Comparison of ENCODE assay signal across 8 mouse cellular contexts in genomic region chr5:115327610-115328548, GRCm38 (mm10). TPM values are rescaled to one million over a fixed set of nuclear protein-coding genes. Genes with fewer than 3 reads are reported as not detected.
DNase-seq lines count a peak whose midpoint lies in the region; ATAC-seq and TF ChIP-seq lines count a peak whose summit lies in the region.

No protein-coding gene starts in this region.

- TF ChIP-seq POLR2A in bone marrow, adult 2 months (IDR thresholded peaks at IDR 0.05; ENCODE audit: borderline replicate concordance, control insufficient read depth, low read depth, low read length) = no peak

- H3K4me3 ChIP-seq in bone marrow, adult 2 months (replicated peaks; ENCODE audit: control insufficient read depth, low read depth, low read length) = peak overlapping the region; percentile 92
- H3K4me3 ChIP-seq in forebrain, embryonic 10.5 days = peak overlapping the region; percentile 99
- peak overlapping the region; percentile 94 for H3K4me3 ChIP-seq in hindbrain, embryonic 14.5 days (replicated peaks; ENCODE audit: low read length)
- peak overlapping the region; percentile 90 to 93 for H3K4me3 ChIP-seq in liver, embryonic 14.5 days (ENCODE audit: insufficient read depth in 1 of 2, low read depth in 2 of 2, low read length in 2 of 2)
- peak overlapping the region; percentile 96 for H3K4me3 ChIP-seq in neural tube, embryonic 13.5 days

- H3K9me3 ChIP-seq in forebrain, embryonic 10.5 days = no peaks in the 10 kb centered on the region
- H3K9me3 ChIP-seq in hindbrain, embryonic 14.5 days (ENCODE audit: control insufficient read depth, low read length) = no peaks in the 10 kb centered on the region
- no peaks in the 10 kb centered on the region for H3K9me3 ChIP-seq in liver, embryonic 14.5 days (ENCODE audit: control insufficient read depth, low read length)
- no peaks in the 10 kb centered on the region for H3K9me3 ChIP-seq in neural tube, embryonic 13.5 days

- H3K27ac ChIP-seq in bone marrow, adult 2 months (ENCODE audit: control insufficient read depth, insufficient read depth, low read depth, low read length, poor library complexity) = peak overlapping the region; percentile 63
- H3K27ac ChIP-seq in forebrain, embryonic 10.5 days = peak overlapping the region; percentile 98
- H3K27ac ChIP-seq in hindbrain, embryonic 14.5 days = peak overlapping the region; percentile 88
- peak overlapping the region; percentile 77 for H3K27ac ChIP-seq in liver, embryonic 14.5 days
- peak overlapping the region; percentile 92 for H3K27ac ChIP-seq in neural tube, embryonic 13.5 days (replicated peaks)

- TF ChIP-seq EP300 in liver, embryonic 14.5 days (IDR thresholded peaks at IDR 0.05; ENCODE audit: low read depth) = no peak

- 2% methylated on average over 55 of the region's 55 CpGs for WGBS in bone marrow, adult 2 months
- under 1% methylated on average over 53 of the region's 55 CpGs for WGBS in forebrain, embryonic 10.5 days
- WGBS in hindbrain, embryonic 14.5 days = under 1% methylated on average over 53 of the region's 55 CpGs
- under 1% methylated on average over 55 of the region's 55 CpGs for WGBS in liver, embryonic 14.5 days (ENCODE audit: insufficient replicate concordance)
- WGBS in neural tube, embryonic 13.5 days = under 1% methylated on average over 55 of the region's 55 CpGs

- no peaks in the 10 kb centered on the region for H3K27me3 ChIP-seq in forebrain, embryonic 10.5 days (ENCODE audit: poor library complexity, severe bottlenecking)
- no peaks in the 10 kb centered on the region for H3K27me3 ChIP-seq in hindbrain, embryonic 14.5 days (ENCODE audit: control insufficient read depth, insufficient read depth, low read length)
- H3K27me3 ChIP-seq in liver, embryonic 14.5 days (ENCODE audit: control insufficient read depth, insufficient read depth, low read length) = no peaks in the 10 kb centered on the region
- H3K27me3 ChIP-seq in neural tube, embryonic 13.5 days = no peaks in the 10 kb centered on the region

- peak; percentile 18; the same call in 1 of the 2 replicates for ATAC-seq in hindbrain, embryonic 14.5 days (ENCODE audit: low FRiP score)
- no peak for ATAC-seq in liver, embryonic 14.5 days (ENCODE audit: insufficient read depth)
- peak; percentile 9; the same call in 1 of the 2 replicates for ATAC-seq in neural tube, embryonic 13.5 days (ENCODE audit: low read depth)

- peak overlapping the region; percentile 92 for H3K4me2 ChIP-seq in hindbrain, embryonic 14.5 days (replicated peaks)
- H3K4me2 ChIP-seq in liver, embryonic 14.5 days (ENCODE audit: low read depth) = peak overlapping the region; percentile 93
- H3K4me2 ChIP-seq in neural tube, embryonic 13.5 days = peak overlapping the region; percentile 86

- DNase-seq in layer of hippocampus, adult 18-20 months (ENCODE audit: low spot score in 2 of 2) = peak; percentile 43 to 48
- no peak for DNase-seq in layer of hippocampus, adult 9-11 months
- peak; percentile 36 for DNase-seq in forebrain, embryonic 10.5 days (ENCODE audit: extremely low spot score, low spot score)
- no peak for DNase-seq in hindbrain, embryonic 14.5 days (ENCODE audit: low spot score)
- DNase-seq in liver, embryonic 14.5 days (ENCODE audit: low read depth in 3 of 3, low spot score in 3 of 3) = no peak
- peak; percentile 53 for DNase-seq in yolk sac, embryonic 10.5 days (ENCODE audit: low spot score)

- peaks cover 41% of the 10 kb centered on the region for H3K36me3 ChIP-seq in forebrain, embryonic 10.5 days (replicated peaks)
- H3K36me3 ChIP-seq in hindbrain, embryonic 14.5 days (replicated peaks; ENCODE audit: control insufficient read depth, insufficient read depth) = peaks cover 35% of the 10 kb centered on the region
- H3K36me3 ChIP-seq in liver, embryonic 14.5 days (replicated peaks; ENCODE audit: control insufficient read depth, insufficient read depth, low read depth) = peaks cover 37% of the 10 kb centered on the region
- peaks cover 30% of the 10 kb centered on the region for H3K36me3 ChIP-seq in neural tube, embryonic 13.5 days

- H3K4me1 ChIP-seq in bone marrow, adult 2 months (ENCODE audit: control insufficient read depth, insufficient read depth, low read length) = no peaks in the 10 kb centered on the region
- H3K4me1 ChIP-seq in forebrain, embryonic 10.5 days = peaks cover 39% of the 10 kb centered on the region
- peaks cover 27% of the 10 kb centered on the region for H3K4me1 ChIP-seq in hindbrain, embryonic 14.5 days (replicated peaks; ENCODE audit: control insufficient read depth, insufficient read depth, low read length)
- H3K4me1 ChIP-seq in liver, embryonic 14.5 days (replicated peaks; ENCODE audit: control insufficient read depth in 2 of 2, insufficient read depth in 2 of 2, low read length in 1 of 2) = peaks cover 23 to 29% of the 10 kb centered on the region in 2 experiments
- H3K4me1 ChIP-seq in neural tube, embryonic 13.5 days (replicated peaks) = peaks cover 31% of the 10 kb centered on the region

- TF ChIP-seq CTCF in bone marrow, adult 2 months (IDR thresholded peaks at IDR 0.05; ENCODE audit: control insufficient read depth, insufficient read depth, low read length) = no peak
- TF ChIP-seq CTCF in liver, embryonic 14.5 days (IDR thresholded peaks at IDR 0.05; ENCODE audit: low read depth) = no peak

- H3K9ac ChIP-seq in hindbrain, embryonic 14.5 days = peak overlapping the region; percentile 91
- H3K9ac ChIP-seq in liver, embryonic 14.5 days (replicated peaks) = peak overlapping the region; percentile 97
- peak overlapping the region; percentile 96 for H3K9ac ChIP-seq in neural tube, embryonic 13.5 days

RNA-seq across cellular contexts. Expression of gene Srsf9, which starts 0.9 kb away (rescaled TPM):
- 10 to 100 TPM; 81.2 to 88.2 TPM for total RNA-seq in layer of hippocampus, adult 18-20 months (2021)
- 61.2 and 61.4 TPM in 2 replicates for polyA plus RNA-seq in bone marrow, adult 2 months (2011; ENCODE audit: insufficient read depth, insufficient read length, low replicate concordance, missing spikeins)
- 399 and 417 TPM in 2 replicates for polyA plus RNA-seq in forebrain, embryonic 10.5 days (2016; fragmentation: Nextera tagmentation; extraction: Ambion mirVana)
- polyA plus RNA-seq in hindbrain, embryonic 14.5 days (2014; fragmentation: Nextera tagmentation; extraction: Ambion mirVana) = 140 and 145 TPM in 2 replicates
- polyA plus RNA-seq in liver, embryonic 14.5 days (2012; rRNA removed) = 31.8 and 46.2 TPM in 2 replicates
- polyA plus RNA-seq in liver, embryonic 14.5 days (2014; fragmentation: Nextera tagmentation; extraction: Ambion mirVana) = 81.6 and 93.6 TPM in 2 replicates
- polyA plus RNA-seq in neural tube, embryonic 13.5 days (2015; fragmentation: Nextera tagmentation; extraction: Ambion mirVana) = 170 and 220 TPM in 2 replicates

RNA-seq across cellular contexts. Expression of gene Gatc, which starts 13.1 kb away (rescaled TPM):
- total RNA-seq in layer of hippocampus, adult 18-20 months (2021) = 10 to 100 TPM; 17.9 to 21.8 TPM
- 7.3 and 7.8 TPM in 2 replicates for polyA plus RNA-seq in bone marrow, adult 2 months (2011; ENCODE audit: insufficient read depth, insufficient read length, low replicate concordance, missing spikeins)
- polyA plus RNA-seq in forebrain, embryonic 10.5 days (2016; fragmentation: Nextera tagmentation; extraction: Ambion mirVana) = 37.6 and 40.2 TPM in 2 replicates
- 41.8 and 42.2 TPM in 2 replicates for polyA plus RNA-seq in hindbrain, embryonic 14.5 days (2014; fragmentation: Nextera tagmentation; extraction: Ambion mirVana)
- polyA plus RNA-seq in liver, embryonic 14.5 days (2012; rRNA removed) = 11.6 and 12.5 TPM in 2 replicates
- 13.6 and 15.4 TPM in 2 replicates for polyA plus RNA-seq in liver, embryonic 14.5 days (2014; fragmentation: Nextera tagmentation; extraction: Ambion mirVana)
- 36.7 and 41.1 TPM in 2 replicates for polyA plus RNA-seq in neural tube, embryonic 13.5 days (2015; fragmentation: Nextera tagmentation; extraction: Ambion mirVana)

RNA-seq across cellular contexts. Expression of gene Triap1, which starts 13.1 kb away (rescaled TPM):
- 10 to 100 TPM; 22.7 to 26.4 TPM for total RNA-seq in layer of hippocampus, adult 18-20 months (2021)
- polyA plus RNA-seq in bone marrow, adult 2 months (2011; ENCODE audit: insufficient read depth, insufficient read length, low replicate concordance, missing spikeins) = 13.2 and 18.3 TPM in 2 replicates
- 56.6 and 57.7 TPM in 2 replicates for polyA plus RNA-seq in forebrain, embryonic 10.5 days (2016; fragmentation: Nextera tagmentation; extraction: Ambion mirVana)
- 47.6 and 50.1 TPM in 2 replicates for polyA plus RNA-seq in hindbrain, embryonic 14.5 days (2014; fragmentation: Nextera tagmentation; extraction: Ambion mirVana)
- 11.0 and 15.4 TPM in 2 replicates for polyA plus RNA-seq in liver, embryonic 14.5 days (2012; rRNA removed)
- polyA plus RNA-seq in liver, embryonic 14.5 days (2014; fragmentation: Nextera tagmentation; extraction: Ambion mirVana) = 28.9 and 30.8 TPM in 2 replicates
- 49.7 and 54.8 TPM in 2 replicates for polyA plus RNA-seq in neural tube, embryonic 13.5 days (2015; fragmentation: Nextera tagmentation; extraction: Ambion mirVana)

RNA-seq across cellular contexts. Expression of gene Cox6a1, which starts 20.9 kb away (rescaled TPM):
- total RNA-seq in layer of hippocampus, adult 18-20 months (2021) = 100 to 1,000 TPM; 742 to 760 TPM
- 238 and 259 TPM in 2 replicates for polyA plus RNA-seq in bone marrow, adult 2 months (2011; ENCODE audit: insufficient read depth, insufficient read length, low replicate concordance, missing spikeins)
- 754 and 787 TPM in 2 replicates for polyA plus RNA-seq in forebrain, embryonic 10.5 days (2016; fragmentation: Nextera tagmentation; extraction: Ambion mirVana)
- polyA plus RNA-seq in hindbrain, embryonic 14.5 days (2014; fragmentation: Nextera tagmentation; extraction: Ambion mirVana) = 1,199 and 1,253 TPM in 2 replicates
- 747 and 780 TPM in 2 replicates for polyA plus RNA-seq in liver, embryonic 14.5 days (2012; rRNA removed)
- 731 and 761 TPM in 2 replicates for polyA plus RNA-seq in liver, embryonic 14.5 days (2014; fragmentation: Nextera tagmentation; extraction: Ambion mirVana)
- polyA plus RNA-seq in neural tube, embryonic 13.5 days (2015; fragmentation: Nextera tagmentation; extraction: Ambion mirVana) = 1,130 and 1,174 TPM in 2 replicates

RNA-seq across cellular contexts. Expression of gene Dynll1, which starts 27.1 kb away (rescaled TPM):
- total RNA-seq in layer of hippocampus, adult 18-20 months (2021) = 100 to 1,000 TPM; 720 to 803 TPM
- 139 and 177 TPM in 2 replicates for polyA plus RNA-seq in bone marrow, adult 2 months (2011; ENCODE audit: insufficient read depth, insufficient read length, low replicate concordance, missing spikeins)
- polyA plus RNA-seq in forebrain, embryonic 10.5 days (2016; fragmentation: Nextera tagmentation; extraction: Ambion mirVana) = 1,650 and 1,695 TPM in 2 replicates
- polyA plus RNA-seq in hindbrain, embryonic 14.5 days (2014; fragmentation: Nextera tagmentation; extraction: Ambion mirVana) = 1,269 and 1,310 TPM in 2 replicates
- 63.0 and 152 TPM in 2 replicates for polyA plus RNA-seq in liver, embryonic 14.5 days (2012; rRNA removed)
- 636 and 642 TPM in 2 replicates for polyA plus RNA-seq in liver, embryonic 14.5 days (2014; fragmentation: Nextera tagmentation; extraction: Ambion mirVana)
- 1,475 and 1,543 TPM in 2 replicates for polyA plus RNA-seq in neural tube, embryonic 13.5 days (2015; fragmentation: Nextera tagmentation; extraction: Ambion mirVana)

Comparison
In these comparisons a context has a peak if more than half of its experiments do, and no peak if none do; other contexts are left out.
1. DNase-seq: peak in layer of hippocampus, adult 18-20 months (2 of 2), forebrain, embryonic 10.5 days (single experiment) and yolk sac, embryonic 10.5 days (single experiment); none in layer of hippocampus, adult 9-11 months (single experiment), hindbrain, embryonic 14.5 days (single experiment) and liver, embryonic 14.5 days (0 of 3).
2. Peak in every context shown above with its lines, with median percentiles within 50 percentile points of each other: H3K27ac ChIP-seq, H3K4me3 ChIP-seq, H3K4me2 ChIP-seq and H3K9ac ChIP-seq.